Mouse (Mus musculus) neural tube, embryonic 12.5 days (tissue): Measurements from ENCODE around the gene Terf2. TPM values are rescaled to one million over a fixed set of nuclear protein-coding genes. Genes with fewer than 3 reads are reported as not detected.
"Not testable (repeated sequence)": the region's sequence is repeated elsewhere in the genome, so short reads cannot be mapped to it uniquely, and the experiment has no call there.

ENCODE experiments used
- ATAC-seq: fragments of 200-750 bp; cut with Nextera tagmentation; 2 replicates; pipeline ENCODE4 v1.8.0; 2017; ENCODE audit warnings: low read depth, mild to moderate bottlenecking, moderate TSS enrichment, moderate library complexity; ENCODE audit not compliant: low FRiP score
- H3K27ac ChIP-seq: fragments of 300-500 bp; sonication (generic); 2 replicates; pipeline ENCODE4 v1.5.1; 2016
- H3K27me3 ChIP-seq: fragments of 300-500 bp; sonication (generic); replicated peaks from 2 replicates; pipeline ENCODE4 v1.6.1; 2016; ENCODE audit warnings: mild to moderate bottlenecking
- H3K36me3 ChIP-seq: fragments of 300-500 bp; sonication (generic); 2 replicates; pipeline ENCODE4 v1.6.1; 2016; ENCODE audit warnings: mild to moderate bottlenecking
- H3K4me1 ChIP-seq: fragments of 300-500 bp; sonication (generic); 2 replicates; pipeline ENCODE4 v1.6.1; 2016
- H3K4me2 ChIP-seq: fragments of 300-500 bp; sonication (generic); replicated peaks from 2 replicates; pipeline ENCODE4 v1.6.1; 2016; ENCODE audit warnings: mild to moderate bottlenecking
- H3K4me3 ChIP-seq: fragments of 300-500 bp; sonication (generic); 2 replicates; pipeline ENCODE4 v1.5.1; 2016
- H3K9ac ChIP-seq: fragments of 300-500 bp; sonication (generic); 2 replicates; pipeline ENCODE4 v1.6.1; 2016; ENCODE audit warnings: mild to moderate bottlenecking
- H3K9me3 ChIP-seq: fragments of 300-500 bp; sonication (generic); 2 replicates; pipeline ENCODE4 v1.6.1; 2016; ENCODE audit warnings: mild to moderate bottlenecking
- WGBS: fragments of 180-500 bp; shearing (Covaris S2); methylation state at CpG from one replicate; pipeline ENCODE4 v1.1.7; 2016; 5-methylcytosine and 5-hydroxymethylcytosine counted together
- polyA plus RNA-seq: library from polyadenylated mRNA; unstranded; fragments of >200 nt; fragmentation: Nextera tagmentation; extraction: Ambion mirVana; gene quantifications from 2 replicates; pipeline ENCODE4 v1.2.1, GENCODE M21; 2016

The Terf2 gene
- polyA plus RNA-seq, 1 experiment from 2014 or later = 21.3 TPM

DNA sequence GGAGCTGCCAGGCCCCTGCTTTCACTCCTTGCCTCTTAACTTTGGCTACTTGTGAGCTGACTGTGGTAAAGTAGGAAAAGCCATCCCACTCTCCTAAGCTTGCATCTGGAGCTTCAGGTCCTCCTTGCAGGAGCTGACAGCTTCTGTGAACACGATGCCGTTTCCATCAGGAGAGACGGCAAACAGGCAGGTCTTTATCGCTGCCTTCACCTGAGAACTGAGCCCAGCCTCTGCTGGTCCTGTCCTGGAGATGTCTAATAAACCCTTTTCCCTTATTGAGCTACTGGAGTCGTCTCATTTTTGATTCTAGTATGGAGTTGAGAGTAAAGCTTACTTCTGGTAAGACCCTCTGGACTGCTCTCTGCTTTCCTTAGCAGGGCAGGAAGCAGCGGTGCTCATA, 50.9 kb downstream of the Terf2 start:
- H3K4me1 ChIP-seq = peaks cover 18% of the 10 kb centered on the region
- no peak overlapping the region for H3K9ac ChIP-seq
- no peaks in the 10 kb centered on the region for H3K9me3 ChIP-seq
- no peak overlapping the region for H3K4me2 ChIP-seq
- no peak for ATAC-seq
- no peak overlapping the region for H3K4me3 ChIP-seq
- H3K27me3 ChIP-seq = no peaks in the 10 kb centered on the region
- 94% methylated on average over 6 of the region's 6 CpGs for WGBS
- H3K27ac ChIP-seq = no peak overlapping the region
- peaks cover 83% of the 10 kb centered on the region for H3K36me3 ChIP-seq

DNA sequence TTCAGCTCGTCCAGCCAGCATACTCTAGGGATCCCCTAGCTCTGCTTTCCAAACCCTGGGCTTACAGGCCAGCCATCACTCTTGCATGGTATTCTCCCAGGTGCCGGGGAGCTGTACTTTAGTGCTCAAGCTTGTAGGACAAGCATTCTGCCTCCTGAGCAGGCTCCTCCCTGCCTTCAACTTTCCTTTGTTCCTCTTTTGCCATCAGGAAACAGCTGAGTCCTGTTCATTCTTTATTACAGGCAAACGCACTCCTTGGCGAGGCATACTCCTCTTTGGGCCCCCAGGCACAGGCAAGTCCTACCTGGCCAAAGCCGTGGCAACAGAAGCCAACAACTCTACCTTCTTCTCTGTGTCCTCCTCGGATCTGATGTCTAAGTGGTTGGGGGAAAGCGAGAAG, 55.7 kb downstream of the Terf2 start:
- H3K4me2 ChIP-seq = no peak overlapping the region
- no peak overlapping the region for H3K27ac ChIP-seq
- no peaks in the 10 kb centered on the region for H3K27me3 ChIP-seq
- no peaks in the 10 kb centered on the region for H3K9me3 ChIP-seq
- no peak overlapping the region for H3K4me3 ChIP-seq
- 85% methylated on average over 7 of the region's 7 CpGs for WGBS
- no peak for ATAC-seq
- peaks cover 86% of the 10 kb centered on the region for H3K36me3 ChIP-seq
- no peaks in the 10 kb centered on the region for H3K4me1 ChIP-seq
- no peak overlapping the region for H3K9ac ChIP-seq

DNA sequence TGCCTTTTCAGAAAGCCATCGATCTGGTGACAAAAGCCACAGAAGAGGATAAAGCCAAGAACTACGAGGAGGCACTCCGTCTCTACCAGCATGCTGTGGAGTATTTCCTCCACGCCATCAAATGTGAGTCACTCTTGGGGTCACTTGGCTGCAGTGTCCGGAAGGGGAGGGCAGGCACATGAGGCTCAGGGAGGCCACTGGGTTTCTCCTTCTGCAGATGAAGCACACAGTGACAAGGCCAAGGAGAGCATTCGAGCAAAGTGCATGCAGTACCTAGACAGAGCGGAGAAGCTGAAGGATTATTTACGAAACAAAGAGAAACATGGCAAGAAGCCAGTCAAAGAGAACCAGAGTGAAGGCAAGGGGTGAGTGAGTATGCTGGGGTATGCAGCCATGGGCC, 59.7 kb downstream of the Terf2 start:
- H3K9me3 ChIP-seq = no peaks in the 10 kb centered on the region
- H3K9ac ChIP-seq = no peak overlapping the region
- H3K4me2 ChIP-seq = no peak overlapping the region
- no peak overlapping the region for H3K27ac ChIP-seq
- H3K27me3 ChIP-seq = no peaks in the 10 kb centered on the region
- peaks cover 47% of the 10 kb centered on the region for H3K36me3 ChIP-seq
- ATAC-seq = no peak
- peaks cover 14% of the 10 kb centered on the region for H3K4me1 ChIP-seq
- 93% methylated on average over 8 of the region's 8 CpGs for WGBS
- no peak overlapping the region for H3K4me3 ChIP-seq

- Histone ChIP-seq H3K4me2 (no peak overlapping the region), H3K9me3 (no peaks in the 10 kb centered on the region), H3K36me3 (peaks cover 38% of the 10 kb centered on the region), H3K27me3 (no peaks in the 10 kb centered on the region), H3K9ac (no peak overlapping the region), H3K27ac (no peak overlapping the region), H3K4me1 (peaks cover 14% of the 10 kb centered on the region), H3K4me3 (no peak overlapping the region)
- no peak for ATAC-seq
- WGBS = 98% methylated on average over 3 of the region's 3 CpGs
Measured at GRCm38 (mm10) chr8:107035641-107036040, 60.7 kb downstream of the Terf2 start.

GRCm38 (mm10) chr8:107033609-107034008, 62.7 kb downstream of the Terf2 start:
- WGBS = 94% methylated on average over 2 of the region's 2 CpGs
- not testable (repeated sequence) for H3K9ac ChIP-seq

DNA sequence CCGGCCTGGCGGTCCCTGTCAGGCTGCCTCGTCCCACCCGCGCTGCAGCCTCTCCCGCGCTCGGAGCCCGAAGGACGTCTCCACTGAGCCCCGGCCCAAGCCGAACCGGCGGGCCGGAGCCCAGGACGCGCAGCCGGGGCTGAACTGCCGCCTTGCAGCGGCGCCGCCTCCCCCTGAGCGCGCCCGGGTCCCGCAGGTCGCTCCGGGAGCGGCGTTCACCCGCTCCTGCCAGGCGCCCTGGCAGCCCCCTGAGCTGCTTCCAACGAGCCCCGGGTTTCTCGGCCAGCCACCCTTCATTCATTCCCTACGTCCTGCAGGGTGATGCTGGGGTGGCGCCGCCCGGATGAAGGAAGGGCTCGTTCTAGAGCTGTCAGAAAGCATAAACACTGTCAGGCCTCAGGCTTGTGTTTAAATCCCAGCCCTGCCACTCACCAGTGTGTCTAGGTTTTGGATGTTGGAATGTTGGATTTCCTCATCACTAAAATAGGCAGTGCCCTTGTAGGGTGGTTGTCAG, 64.7 kb downstream of the Terf2 start:
- no peaks in the 10 kb centered on the region for H3K27me3 ChIP-seq
- peak overlapping the region; percentile 59; the same call in 1 of the 2 replicates for H3K27ac ChIP-seq
- H3K4me1 ChIP-seq = peaks cover 14% of the 10 kb centered on the region
- peaks cover 9% of the 10 kb centered on the region for H3K36me3 ChIP-seq
- peak overlapping the region; percentile 94 for H3K9ac ChIP-seq
- no peaks in the 10 kb centered on the region for H3K9me3 ChIP-seq
- peak overlapping the region; percentile 88 for H3K4me2 ChIP-seq
- WGBS = 0% methylated on average over 40 of the region's 40 CpGs
- peak overlapping the region; percentile 97 for H3K4me3 ChIP-seq
- 0 out of 2 replicates have a peak, but pooled peaks have one; percentile 4 for ATAC-seq

More at GRCm38 (mm10) chr8:107033609-107034008, 62.7 kb downstream of the Terf2 start:
- H3K4me3 ChIP-seq, H3K9me3 ChIP-seq, H3K27ac ChIP-seq, ATAC-seq, H3K4me2 ChIP-seq, H3K27me3 ChIP-seq: not testable (repeated sequence)
- H3K4me1 ChIP-seq = peaks cover 14% of the 10 kb centered on the region
- peaks cover 18% of the 10 kb centered on the region for H3K36me3 ChIP-seq

GRCm38 (mm10) chr8:107030650-107031576, 65.4 kb downstream of the Terf2 start, which contains the start of gene Vps4a:
TSS of gene Vps4a (plus strand) at chr8:107031222.
- H3K27me3 ChIP-seq = no peaks in the 10 kb centered on the region
- no peaks in the 10 kb centered on the region for H3K9me3 ChIP-seq
- H3K36me3 ChIP-seq = peaks cover 4% of the 10 kb centered on the region; the same call in 1 of the 2 replicates
- WGBS = 4% methylated on average over 64 of the region's 66 CpGs
- H3K27ac ChIP-seq = peak within 1 kb of the TSS; percentile 59; the same call in 1 of the 2 replicates
- H3K4me2 ChIP-seq = peak within 1 kb of the TSS; percentile 88
- peaks cover 14% of the 10 kb centered on the region for H3K4me1 ChIP-seq
- peak within 1 kb of the TSS; percentile 94 for H3K9ac ChIP-seq
- peak; percentile 93 for ATAC-seq
- peak within 1 kb of the TSS; percentile 97 for H3K4me3 ChIP-seq

DNA sequence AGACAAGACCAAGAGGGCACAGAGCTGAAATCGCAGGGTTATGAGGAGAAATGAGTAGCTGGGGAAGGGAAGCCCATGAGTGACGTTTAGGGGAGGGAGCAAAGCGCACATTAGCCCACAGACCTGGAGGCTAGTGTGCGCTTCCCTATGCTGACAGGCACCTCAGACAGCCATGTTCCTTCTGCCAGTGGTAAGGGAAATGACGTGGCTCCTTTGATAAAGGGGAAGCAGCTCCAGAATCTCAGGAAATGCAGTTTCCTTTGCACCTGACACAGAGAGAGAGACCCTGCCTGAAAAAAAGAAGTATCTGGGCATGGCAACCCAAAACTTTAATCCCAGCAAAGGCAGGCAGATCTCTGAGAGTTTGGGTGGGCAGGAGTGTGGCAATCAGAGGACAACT, 66.3 kb downstream of the Terf2 start:
- no peak overlapping the region for H3K9ac ChIP-seq
- no peaks in the 10 kb centered on the region for H3K9me3 ChIP-seq
- H3K36me3 ChIP-seq = no peaks in the 10 kb centered on the region
- H3K27ac ChIP-seq = no peak overlapping the region
- no peaks in the 10 kb centered on the region for H3K27me3 ChIP-seq
- ATAC-seq = no peak
- no peak overlapping the region for H3K4me2 ChIP-seq
- H3K4me1 ChIP-seq = peaks cover 14% of the 10 kb centered on the region
- 78% methylated on average over 5 of the region's 5 CpGs for WGBS
- H3K4me3 ChIP-seq = no peak overlapping the region

- WGBS = 77% methylated on average over 3 of the region's 3 CpGs
- Histone ChIP-seq H3K9ac (no peak overlapping the region), H3K27ac (no peak overlapping the region), H3K4me1 (peaks cover 14% of the 10 kb centered on the region), H3K27me3 (no peaks in the 10 kb centered on the region), H3K4me2 (no peak overlapping the region), H3K9me3 (no peaks in the 10 kb centered on the region), H3K4me3 (no peak overlapping the region), H3K36me3 (no peaks in the 10 kb centered on the region)
- no peak for ATAC-seq
Measured at GRCm38 (mm10) chr8:107029310-107029709, 67.0 kb downstream of the Terf2 start.

DNA sequence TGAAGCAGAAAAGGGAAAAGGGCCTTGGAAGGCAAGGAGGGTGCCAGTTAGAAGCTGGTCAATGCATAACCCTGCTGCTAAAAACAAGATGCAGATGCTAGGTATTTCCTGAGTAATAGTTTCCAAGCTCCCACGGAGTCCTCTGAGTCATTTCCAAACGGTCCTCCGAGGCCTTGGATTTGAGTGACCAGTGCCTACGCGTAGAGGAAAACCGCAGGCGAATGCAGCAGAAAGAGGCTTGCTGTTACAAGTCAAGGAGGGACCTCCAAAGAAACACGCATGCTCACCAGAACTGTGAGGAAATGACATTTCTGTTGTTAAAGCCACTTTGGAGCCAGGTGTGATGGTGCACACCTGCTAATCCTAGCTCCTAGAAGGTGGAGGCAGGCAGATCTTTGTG, 72.9 kb downstream of the Terf2 start:
- Histone ChIP-seq H3K4me2 (no peak overlapping the region), H3K9ac (no peak overlapping the region), H3K36me3 (no peaks in the 10 kb centered on the region), H3K4me1 (no peaks in the 10 kb centered on the region), H3K27me3 (no peaks in the 10 kb centered on the region), H3K27ac (no peak overlapping the region), H3K9me3 (no peaks in the 10 kb centered on the region), H3K4me3 (no peak overlapping the region)
- WGBS = 94% methylated on average over 8 of the region's 8 CpGs
- no peak for ATAC-seq
